Mouse (Mus musculus) brain, adult 10 weeks (tissue): Measurements from ENCODE around the gene Mia. TPM values are rescaled to one million over a fixed set of nuclear protein-coding genes. Genes with fewer than 3 reads are reported as not detected.

Source experiments
- polyA plus RNA-seq: library from polyadenylated mRNA; stranded (reverse); fragments of 350-450 nt; fragmentation: Illumina TruSeq; extraction: RNeasy Lipid Tissue Mini Kit (QIAGEN cat#74804); gene quantifications from one replicate; pipeline ENCODE4 v1.2.3, GENCODE M21; 2015; ENCODE audit warnings: low read depth, low replicate concordance

Gene Mia
- polyA plus RNA-seq = 8.4 TPM

GRCm38 (mm10) chr7:27180837-27181695 lies at the start of gene Mia, which contains the start of gene Gm21983:
Gene Mia, minus strand, starts transcription at chr7:27181157.
Gene Gm21983, minus strand, starts transcription at chr7:27181086.

GRCm38 (mm10) chr7:27228281-27228821 lies 47.4 kb upstream of the Mia start, which contains the start of gene Itpkc:
Gene Itpkc, minus strand, starts transcription at chr7:27228661.

GRCm38 (mm10) chr7:27195681-27196611 lies 15.0 kb upstream of the Mia start, which contains the start of the genes BC024978 and Snrpa:
Gene BC024978, plus strand, starts transcription at chr7:27195781.
Gene Snrpa, minus strand, starts transcription at chr7:27196271.

GRCm38 (mm10) chr7:27178324-27179216 lies 2.4 kb downstream of the Mia start, which contains the start of gene Rab4b:
Gene Rab4b, minus strand, starts transcription at chr7:27178896.

GRCm38 (mm10) chr7:27166614-27167474 lies 14.1 kb downstream of the Mia start, which contains the start of gene Egln2:
Gene Egln2, minus strand, starts transcription at chr7:27166802.

GRCm38 (mm10) chr7:27153205-27153764 lies 27.7 kb downstream of the Mia start, which contains the start of gene Cyp2t4:
Gene Cyp2t4, plus strand, starts transcription at chr7:27153714.

Other genes starting within 250 kb of the Mia start
- not detected for gene Cyp2a22, start 241.8 kb downstream of the Mia start, polyA plus RNA-seq
- gene Cyp2a12, start 152.1 kb downstream of the Mia start, polyA plus RNA-seq = not detected
- gene Cyp2f2, start 61.2 kb downstream of the Mia start, polyA plus RNA-seq = 0.40 TPM
- gene Cyp2t4, start 27.4 kb downstream of the Mia start, polyA plus RNA-seq = not detected
- 83.3 TPM for gene Egln2, start 14.4 kb downstream of the Mia start, polyA plus RNA-seq
- 112 TPM for gene Rab4b, start 2.3 kb downstream of the Mia start, polyA plus RNA-seq
- gene Gm21983, start 71 bp downstream of the Mia start, polyA plus RNA-seq = not detected
- gene BC024978, start 14.6 kb upstream of the Mia start, polyA plus RNA-seq = 16.5 TPM
- gene Snrpa, start 15.1 kb upstream of the Mia start, polyA plus RNA-seq = 78.9 TPM
- gene Itpkc, start 47.5 kb upstream of the Mia start, polyA plus RNA-seq = 6.2 TPM
- 25.0 TPM for gene Coq8b, start 51.9 kb upstream of the Mia start, polyA plus RNA-seq
- gene Numbl, start 77.3 kb upstream of the Mia start, polyA plus RNA-seq = 57.8 TPM
- 31.2 TPM for gene Ltbp4, start 156.5 kb upstream of the Mia start, polyA plus RNA-seq
- 29.2 TPM for gene Shkbp1, start 174.9 kb upstream of the Mia start, polyA plus RNA-seq
- not detected for gene Gm20479, start 176.3 kb upstream of the Mia start, polyA plus RNA-seq